Mouse (Mus musculus) left cerebral cortex, postnatal 4 days (tissue): ENCODE data around the gene Eef2. TPM values are rescaled to one million over a fixed set of nuclear protein-coding genes. Genes with fewer than 3 reads are reported as not detected.
"Not testable (repeated sequence)": the region's sequence is repeated elsewhere in the genome, so short reads cannot be mapped to it uniquely, and the experiment has no call there.

Experiments
- DNase-seq: peaks from one replicate; pipeline ENCODE4 v3.0.0-alpha.2; 2022
- intact Hi-C: fragments of 180-260 bp; cut with DNase I; formaldehyde crosslinking; loops from one replicate; pipeline ENCODE4 v1.15.1; 2025
- total RNA-seq, 2 experiments: library from RNA; stranded (reverse); gene quantifications; 2 replicates each; pipeline ENCODE4 v1.2.3; 2021

Gene Eef2
- total RNA-seq, 2 experiments from 2014 or later = 1,312 to 1,322 TPM

DNA sequence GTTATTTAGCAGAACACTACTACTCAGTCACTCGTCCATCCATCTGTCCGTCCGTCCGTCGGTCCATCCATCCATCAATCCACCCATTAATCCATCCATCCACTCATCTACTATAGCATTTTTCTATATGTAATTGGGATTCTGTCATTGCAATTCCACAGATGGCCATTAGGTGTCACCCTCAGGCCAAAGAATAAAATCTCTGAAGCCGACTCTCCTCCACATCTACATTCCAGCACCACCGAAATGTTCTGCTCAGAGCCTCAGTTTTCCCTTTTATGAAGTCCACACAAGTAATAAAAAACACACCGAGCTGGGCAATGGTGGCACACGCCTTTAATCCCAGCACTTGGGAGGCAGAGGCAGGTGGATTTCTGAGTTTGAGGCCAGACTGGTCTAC lies 21.8 kb downstream of the Eef2 start:
- intact Hi-C loops = loop anchor here (10.0 kb wide), 2 partner anchors 147 to 267 kb away; partner anchors contain the start of gene Gipc3

GRCm38 (mm10) chr10:81198990-81199389 lies 22.6 kb downstream of the Eef2 start:
- intact Hi-C loops = loop anchor here (10.0 kb wide), 2 partner anchors 146 to 266 kb away; partner anchors contain the start of gene Gipc3
- DNase-seq = no peak

More for the DNA sequence above, 21.8 kb downstream of the Eef2 start:
- peak; percentile 57 for DNase-seq

DNA sequence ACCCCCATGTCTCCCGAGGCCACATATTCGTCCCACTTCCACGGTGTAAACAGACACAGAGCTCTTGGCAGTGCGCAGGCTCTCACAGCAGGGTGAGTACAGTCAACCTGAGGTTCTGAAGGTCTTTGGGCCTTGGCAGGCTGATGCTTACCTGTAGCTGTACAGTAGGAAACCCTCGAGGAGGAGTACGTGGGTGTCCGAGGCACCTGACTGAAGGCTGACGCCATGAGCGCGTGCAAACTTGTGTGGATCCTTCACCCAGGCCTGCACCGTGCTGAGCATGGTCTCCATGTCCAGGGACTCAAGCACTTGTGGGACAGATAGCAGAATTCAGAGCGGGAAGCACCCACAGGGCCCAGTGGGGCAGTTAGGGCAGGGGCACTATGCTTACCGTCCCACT lies 23.7 kb downstream of the Eef2 start:
- intact Hi-C loops = no loop called here
- DNase-seq = no peak

- DNase-seq = no peak
- intact Hi-C loops = no loop called here
Observed at GRCm38 (mm10) chr10:81200605-81201287, 24.3 kb downstream of the Eef2 start.

GRCm38 (mm10) chr10:81201807-81202758 lies 25.7 kb downstream of the Eef2 start, which contains the start of gene Nmrk2:
Gene Nmrk2, minus strand, starts transcription at chr10:81202051.
- intact Hi-C loops = no loop called here
- DNase-seq = no peak

DNA sequence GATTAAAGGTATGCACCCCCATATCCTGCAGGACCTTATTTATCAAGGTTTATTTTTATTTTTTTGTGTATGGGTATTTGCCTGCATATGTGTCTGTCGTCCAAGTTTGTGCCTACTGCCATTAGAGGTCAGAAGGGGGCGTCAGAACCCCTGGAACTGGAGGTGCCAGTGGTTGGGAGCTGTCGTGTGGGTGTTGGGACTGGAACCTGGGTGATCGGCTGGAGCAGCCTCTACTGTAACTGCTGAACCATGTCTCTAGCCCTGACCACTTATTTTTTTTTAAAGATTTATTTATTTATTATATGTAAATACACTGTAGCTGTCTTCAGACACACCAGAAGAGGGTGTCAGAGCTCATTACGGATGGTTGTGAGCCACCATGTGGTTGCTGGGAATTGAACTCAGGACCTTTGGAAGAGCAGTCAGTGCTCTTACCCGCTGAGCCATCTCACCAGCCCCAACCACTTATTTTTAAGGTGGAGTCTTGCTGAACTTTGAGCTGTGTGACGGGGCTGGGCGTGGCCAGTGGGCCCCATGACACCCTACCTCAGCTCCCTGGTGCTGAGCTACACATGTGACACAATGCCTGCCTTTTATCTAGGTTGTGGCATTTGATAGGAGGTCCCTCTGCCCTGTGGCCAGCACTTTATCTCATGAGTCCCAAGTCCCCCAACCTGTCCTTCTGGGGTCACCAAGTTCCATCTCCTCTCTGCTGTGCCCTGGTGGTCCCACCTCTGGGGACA lies 26.7 kb downstream of the Eef2 start:
- intact Hi-C loops = no loop called here
- DNase-seq = no peak

DNA sequence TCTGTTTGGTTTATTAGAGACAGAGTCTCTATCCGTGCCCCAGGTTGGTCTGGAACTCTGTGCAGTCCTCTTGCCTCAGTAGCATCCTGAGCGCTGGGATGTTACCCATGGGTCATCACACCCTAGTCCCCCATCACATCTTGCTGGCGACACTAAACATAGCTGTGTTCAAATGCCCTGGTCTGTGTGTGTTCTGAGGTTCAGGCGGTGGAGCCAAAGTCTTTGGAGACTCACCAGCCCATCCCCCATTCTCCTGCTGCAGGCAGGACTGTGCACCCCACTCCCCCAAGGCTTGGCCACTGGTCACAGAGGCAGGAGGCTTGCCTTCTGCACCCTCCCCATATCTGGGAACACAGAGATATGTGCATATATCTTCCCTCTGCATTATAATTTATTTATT lies 27.7 kb downstream of the Eef2 start:
- intact Hi-C loops = no loop called here
- no peak for DNase-seq

DNA sequence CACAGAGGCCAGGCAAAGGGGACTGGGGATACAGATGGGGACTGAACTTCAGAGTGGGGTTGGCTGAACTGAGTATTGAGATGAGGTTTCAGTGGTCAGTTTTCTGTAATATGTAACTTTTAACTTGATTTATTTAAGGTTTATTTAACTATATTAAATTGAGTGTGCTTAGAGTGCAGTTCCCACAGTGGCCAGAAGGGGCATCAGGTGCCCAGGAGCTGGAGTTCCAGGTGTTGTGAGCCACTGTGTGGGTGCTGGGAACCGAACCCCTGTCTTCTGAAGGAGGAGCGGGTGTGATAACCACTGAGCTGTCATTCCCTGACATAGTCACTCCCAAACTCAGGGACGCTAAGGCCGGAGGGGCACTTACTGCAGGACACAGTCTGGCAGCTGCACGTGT lies 33.7 kb downstream of the Eef2 start:
- no peak for DNase-seq
- intact Hi-C loops = no loop called here

DNA sequence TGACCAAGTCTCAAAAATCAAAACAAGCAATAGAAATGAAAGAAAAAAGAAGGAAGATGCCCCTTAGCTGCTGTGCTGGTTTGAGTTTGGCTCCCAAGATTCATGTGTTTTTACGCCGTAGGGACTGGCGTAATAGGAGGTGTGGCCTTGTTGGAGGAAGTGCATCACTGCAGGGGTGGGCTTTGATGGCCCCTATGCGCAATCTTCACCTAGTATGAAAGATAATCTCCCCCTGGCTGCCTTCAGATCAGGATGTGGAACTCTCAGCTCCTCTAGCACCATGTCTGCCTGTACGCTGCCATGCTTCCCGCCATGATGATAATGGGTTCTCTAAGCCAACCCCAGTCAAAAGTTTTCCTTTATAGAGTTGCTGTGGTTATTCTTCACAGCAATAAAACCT lies 39.8 kb downstream of the Eef2 start:
- DNase-seq = no peak
- intact Hi-C loops = no loop called here

- intact Hi-C loops = no loop called here
- no peak for DNase-seq
Observed at GRCm38 (mm10) chr10:81216810-81217209, 40.4 kb downstream of the Eef2 start.

DNA sequence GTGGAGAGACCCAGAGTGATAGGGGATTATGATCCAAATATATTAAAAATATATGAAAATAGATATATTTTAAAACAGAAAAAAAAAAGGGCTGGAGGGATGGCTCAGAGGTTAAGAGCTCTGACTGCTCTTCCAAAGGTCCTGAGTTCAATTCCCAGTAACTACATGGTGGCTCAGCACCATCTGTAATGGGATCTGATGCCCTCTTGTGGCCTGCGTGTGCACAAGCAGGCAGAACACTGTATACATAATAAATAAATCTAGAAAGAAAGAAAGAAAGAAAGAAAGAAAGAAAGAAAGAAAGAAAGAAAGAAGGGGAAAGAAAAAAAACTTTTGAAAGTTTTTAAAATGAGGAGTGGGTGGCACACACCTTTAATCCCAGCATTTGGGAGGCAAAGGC lies 40.8 kb downstream of the Eef2 start:
- intact Hi-C loops, DNase-seq: not testable (repeated sequence)

- peak; percentile 61 for DNase-seq
- intact Hi-C loops = no loop called here
Observed at GRCm38 (mm10) chr10:81217964-81218363, 41.5 kb downstream of the Eef2 start.

DNA sequence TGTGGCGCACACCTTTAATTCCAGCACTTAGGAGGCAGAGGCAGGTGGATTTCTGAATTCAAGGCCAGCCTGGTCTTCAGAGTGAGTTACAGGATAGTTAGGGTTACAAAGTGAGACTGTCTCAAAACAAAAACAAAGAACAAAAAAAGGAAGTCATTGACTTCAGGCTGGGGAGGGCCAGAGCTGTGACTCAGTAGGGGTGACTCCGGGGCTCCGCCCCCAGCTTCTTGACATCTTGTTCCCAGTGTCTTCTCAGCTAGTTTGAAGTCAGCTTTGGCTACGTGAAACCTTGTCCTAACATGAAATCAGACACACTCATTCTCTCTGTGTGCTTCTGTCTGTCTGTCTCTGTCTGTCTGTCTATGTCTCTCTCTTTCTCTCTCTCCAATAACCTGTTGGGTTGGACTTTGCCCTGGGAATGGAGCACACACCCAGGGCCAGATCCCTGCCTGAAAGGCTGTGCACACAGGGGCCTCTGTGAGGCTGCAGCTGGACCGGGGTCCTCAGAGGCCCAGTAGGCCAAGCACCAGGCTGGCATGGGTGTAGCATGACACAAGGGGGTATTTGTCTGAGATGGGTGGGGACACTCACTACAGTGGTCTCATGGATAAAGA lies 45.1 kb downstream of the Eef2 start:
- intact Hi-C loops = no loop called here

GRCm38 (mm10) chr10:81223731-81224130 lies 47.3 kb downstream of the Eef2 start:
- intact Hi-C loops, DNase-seq: not testable (repeated sequence)

More for the DNA sequence above, 45.1 kb downstream of the Eef2 start:
- DNase-seq = no peak

DNA sequence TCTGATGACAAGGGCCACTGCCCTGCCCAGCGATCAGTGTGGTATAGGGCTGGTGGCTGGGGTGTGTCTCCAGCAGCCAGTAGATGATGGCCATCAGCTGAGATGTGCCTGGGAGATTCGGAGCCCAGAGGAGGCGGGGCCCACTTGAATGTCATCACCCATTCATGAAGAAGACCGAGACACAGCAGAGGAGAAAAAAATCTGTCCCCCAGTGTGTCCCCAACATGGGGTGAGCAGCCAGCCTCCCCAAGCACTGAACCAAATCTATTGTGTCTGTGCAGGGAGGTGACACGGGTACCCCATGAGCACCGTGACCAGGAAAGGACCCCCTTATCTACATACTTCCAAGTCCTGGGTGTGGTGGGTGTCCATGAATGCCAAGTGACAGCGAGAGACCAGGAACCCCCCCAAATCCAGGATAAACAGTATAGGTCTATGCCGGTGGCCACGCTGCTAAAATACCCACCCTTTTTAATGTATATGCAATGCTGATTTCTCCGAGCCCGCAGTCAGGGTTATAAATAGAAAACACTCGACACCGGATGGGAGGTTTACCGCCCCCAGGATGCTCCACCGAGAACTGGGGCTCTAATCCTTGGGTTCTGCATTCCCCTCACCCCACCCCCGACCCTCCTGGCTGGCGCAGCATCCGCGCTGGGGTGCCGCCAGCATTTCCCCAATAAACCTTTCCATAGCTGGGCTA lies 53.5 kb downstream of the Eef2 start:
- no peak for DNase-seq

GRCm38 (mm10) chr10:81230438-81231332 lies 54.3 kb downstream of the Eef2 start, which contains the start of gene Atcay:
Gene Atcay, minus strand, starts transcription at chr10:81230833.
- peak; percentile 81 for DNase-seq
- intact Hi-C loops = no loop called here

More for the DNA sequence above, 53.5 kb downstream of the Eef2 start:
- intact Hi-C loops = no loop called here

- intact Hi-C loops = no loop called here
Observed at GRCm38 (mm10) chr10:81231436-81231835, 55.0 kb downstream of the Eef2 start.

More at GRCm38 (mm10) chr10:81231436-81231835, 55.0 kb downstream of the Eef2 start:
- DNase-seq = no peak
